Mouse (Mus musculus): ENCODE measurements around the gene Robo3.

GRCm38 (mm10) chr9:37473611-37474125 is 40.6 kb upstream of the Robo3 start:
- TF ChIP-seq CTCF (IDR thresholded peaks at IDR 0.05; ENCODE audit: low read depth) (no peak), EP300 (optimal IDR thresholded peaks at IDR 0.05) (no peak)

Data from stomach, postnatal 0 days (tissue).